Mouse (Mus musculus): ENCODE measurements around the gene Wbp1. TPM values are rescaled to one million over a fixed set of nuclear protein-coding genes. Genes with fewer than 3 reads are reported as not detected.

The Wbp1 gene
- total and polyA plus RNA-seq, 3 experiments: 42.4 to 72.8 TPM; not detected in 1

DNA sequence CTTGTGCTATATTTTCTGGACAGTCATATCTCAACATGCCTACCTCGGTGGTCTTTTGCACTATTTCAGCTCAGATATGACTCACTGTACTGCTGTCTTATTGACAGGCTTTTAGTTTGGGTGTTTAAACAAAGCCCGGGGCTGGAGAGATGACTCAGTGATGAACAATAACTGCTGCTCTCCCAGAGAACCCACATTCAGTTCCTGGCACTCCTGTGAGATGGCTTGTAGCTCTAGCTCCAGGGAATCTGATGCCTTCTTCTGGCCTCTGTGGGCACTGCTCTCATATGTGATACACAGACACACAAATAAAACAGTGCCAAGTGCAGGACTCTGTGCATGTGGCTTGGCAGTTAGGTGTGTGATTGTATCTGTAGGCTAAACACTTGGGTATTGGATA is 23.9 kb upstream of the Wbp1 start:
- no peak overlapping the region for H3K9ac ChIP-seq (ENCODE audit: control insufficient read depth, low read depth, low read length, poor library complexity, severe bottlenecking)
- no peak overlapping the region for H3K27ac ChIP-seq (ENCODE audit: control insufficient read depth, low read depth, low read length)
- no peaks in the 10 kb centered on the region for H3K36me3 ChIP-seq (ENCODE audit: control insufficient read depth in 1 of 2, insufficient read depth in 2 of 2, low read length in 2 of 2)
- TF ChIP-seq CHD2 (IDR thresholded peaks at IDR 0.05; ENCODE audit: low read length) (no peak), TBP (IDR thresholded peaks at IDR 0.05; ENCODE audit: low read depth, low read length) (no peak), USF2 (IDR thresholded peaks at IDR 0.05; ENCODE audit: borderline replicate concordance in 1 of 2, insufficient read depth in 1 of 2, low read depth in 1 of 2, low read length in 2 of 2) (no peak), GABPA (IDR thresholded peaks at IDR 0.05; ENCODE audit: low read depth, low read length) (no peak), SIN3A (IDR thresholded peaks at IDR 0.05; ENCODE audit: low read length) (no peak), TAL1 (IDR thresholded peaks at IDR 0.05; ENCODE audit: low read length) (no peak), ZNF384 (IDR thresholded peaks at IDR 0.05; ENCODE audit: low read depth, low read length) (no peak), MAX (IDR thresholded peaks at IDR 0.05; ENCODE audit: low read length) (no peak), USF1 (IDR thresholded peaks at IDR 0.05; ENCODE audit: low read depth, low read length) (no peak), MYC (IDR thresholded peaks at IDR 0.05; ENCODE audit: low read depth, low read length) (no peak), BHLHE40 (IDR thresholded peaks at IDR 0.05; ENCODE audit: borderline replicate concordance, low read depth, low read length) (no peak), ETS1 (IDR thresholded peaks at IDR 0.05; ENCODE audit: low read depth, low read length) (no peak)
- no peaks in the 10 kb centered on the region for H3K4me1 ChIP-seq (ENCODE audit: control insufficient read depth in 1 of 2, insufficient read depth in 2 of 2, low read length in 2 of 2)
- no peak for DNase-seq (ENCODE audit: low read depth, low spot score)
- H3K27me3 ChIP-seq (ENCODE audit: control insufficient read depth in 1 of 2, insufficient read depth in 2 of 2, low read length in 2 of 2): no peaks in the 10 kb centered on the region
- no peaks in the 10 kb centered on the region for H3K9me3 ChIP-seq (replicated peaks; ENCODE audit: insufficient read depth, low read length)
- no peak overlapping the region for H3K4me3 ChIP-seq (ENCODE audit: control insufficient read depth in 1 of 2, insufficient read depth in 1 of 2, low read depth in 2 of 2, low read length in 2 of 2)
- no peaks in the 10 kb centered on the region for H3K79me2 ChIP-seq (ENCODE audit: control insufficient read depth, insufficient read depth, low read length, poor library complexity)

- Histone ChIP-seq H3K36me3 (ENCODE audit: control insufficient read depth in 1 of 2, insufficient read depth in 2 of 2, low read length in 2 of 2) (no peaks in the 10 kb centered on the region), H3K27me3 (ENCODE audit: control insufficient read depth in 1 of 2, insufficient read depth in 2 of 2, low read length in 2 of 2) (no peaks in the 10 kb centered on the region), H3K27ac (ENCODE audit: control insufficient read depth, low read depth, low read length) (no peak overlapping the region), H3K4me1 (ENCODE audit: control insufficient read depth in 1 of 2, insufficient read depth in 2 of 2, low read length in 2 of 2) (peaks cover 0 to 4% of the 10 kb centered on the region in 2 experiments; a peak in 2 of 4 replicates), H3K9ac (ENCODE audit: control insufficient read depth, low read depth, low read length, poor library complexity, severe bottlenecking) (no peak overlapping the region), H3K9me3 (replicated peaks; ENCODE audit: insufficient read depth, low read length) (no peaks in the 10 kb centered on the region), H3K79me2 (ENCODE audit: control insufficient read depth, insufficient read depth, low read length, poor library complexity) (no peaks in the 10 kb centered on the region), H3K4me3 (ENCODE audit: control insufficient read depth in 1 of 2, insufficient read depth in 1 of 2, low read depth in 2 of 2, low read length in 2 of 2) (no peak overlapping the region)
- TF ChIP-seq MXI1 (IDR thresholded peaks at IDR 0.05; ENCODE audit: low read depth, low read length): no peak
- TF ChIP-seq SIN3A (IDR thresholded peaks at IDR 0.05; ENCODE audit: low read length): no peak
- no peak for TF ChIP-seq ZKSCAN1 (IDR thresholded peaks at IDR 0.05; ENCODE audit: low read depth, low read length)
- TF ChIP-seq POLR2AphosphoS5 (IDR thresholded peaks at IDR 0.05; ENCODE audit: borderline replicate concordance, low read depth, low read length): no peak
- TF ChIP-seq HCFC1 (IDR thresholded peaks at IDR 0.05; ENCODE audit: low read depth, low read length): no peak
- no peak for TF ChIP-seq E2F4 (IDR thresholded peaks at IDR 0.05; ENCODE audit: borderline replicate concordance, low read depth, low read length)
- no peak for TF ChIP-seq ZNF384 (IDR thresholded peaks at IDR 0.05; ENCODE audit: low read depth, low read length)
- TF ChIP-seq NELFE (IDR thresholded peaks at IDR 0.05; ENCODE audit: low read depth, low read length): no peak
- no peak for TF ChIP-seq MAFK (IDR thresholded peaks at IDR 0.05; ENCODE audit: borderline replicate concordance, low read depth, low read length)
- TF ChIP-seq UBTF (IDR thresholded peaks at IDR 0.05; ENCODE audit: borderline replicate concordance, insufficient read depth, low read depth, low read length): no peak
- TF ChIP-seq CHD2 (IDR thresholded peaks at IDR 0.05; ENCODE audit: low read length): no peak
- TF ChIP-seq POLR2AphosphoS2 (IDR thresholded peaks at IDR 0.05; ENCODE audit: low read length): no peak
- TF ChIP-seq RCOR1 (IDR thresholded peaks at IDR 0.05; ENCODE audit: low read depth, low read length): no peak
- TF ChIP-seq CHD1 (IDR thresholded peaks at IDR 0.05; ENCODE audit: low read depth, low read length): no peak
- no peak for DNase-seq (ENCODE audit: low read depth, low spot score)
These were observed 21.5 kb upstream of the Wbp1 start for GRCm38 (mm10) chr6:83142886-83143285.

All from MEL (cell line).